Mouse (Mus musculus): ENCODE measurements around the gene Ralgapa2.

DNA sequence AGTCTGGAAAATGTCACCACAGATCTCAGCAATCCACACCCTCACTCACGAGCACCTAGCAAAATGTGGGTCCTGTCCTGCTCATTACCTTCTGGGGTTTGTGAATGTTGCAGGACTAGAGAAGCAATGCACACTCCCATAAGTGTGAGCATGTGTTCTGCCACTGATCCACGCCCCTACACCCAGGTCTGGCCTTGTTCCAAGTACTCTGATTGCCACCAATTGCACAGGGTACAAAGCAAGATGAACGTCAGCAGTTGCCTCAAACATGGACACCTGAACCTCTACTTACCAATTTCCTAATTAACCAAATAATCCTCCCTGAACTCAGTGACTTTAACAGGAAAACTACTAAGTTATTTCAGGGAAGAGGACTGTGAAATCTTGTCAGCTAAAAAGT lies 68.1 kb downstream of the Ralgapa2 start:
- no peak for TF ChIP-seq ZKSCAN1 (IDR thresholded peaks at IDR 0.05; ENCODE audit: borderline replicate concordance, low read depth, low read length)
- TF ChIP-seq CTCF (conservative IDR thresholded peaks at IDR 0.05 in 1 of 2, IDR thresholded peaks at IDR 0.05 in 1 of 2; ENCODE audit: low read depth in 2 of 2, low read length in 2 of 2): no peak
- TF ChIP-seq HCFC1 (IDR thresholded peaks at IDR 0.05; ENCODE audit: low read depth, low read length): no peak
- no peak for TF ChIP-seq POLR2A (IDR thresholded peaks at IDR 0.05; ENCODE audit: low read depth, low read length)
- no peak for TF ChIP-seq E2F4 (IDR thresholded peaks at IDR 0.05; ENCODE audit: insufficient replicate concordance, low read depth, low read length)
- TF ChIP-seq JUND (conservative IDR thresholded peaks at IDR 0.05; ENCODE audit: low read depth, low read length): no peak
- TF ChIP-seq MYC (IDR thresholded peaks at IDR 0.05; ENCODE audit: low read depth, low read length): no peak
- TF ChIP-seq MXI1 (IDR thresholded peaks at IDR 0.05; ENCODE audit: low read depth, low read length): no peak
